Mouse (Mus musculus) liver, embryonic 14.5 days (tissue): ENCODE results near the gene Mctp2.

ENCODE experiments used
- CTCF ChIP-seq: IDR thresholded peaks from 2 replicates; pipeline ENCODE4 v1.5.1; 2016; ENCODE audit warnings: antibody characterized with exemption, low read depth, control low read depth
- EP300 ChIP-seq: IDR thresholded peaks from 2 replicates; pipeline ENCODE4 v1.6.1; 2016; ENCODE audit warnings: antibody characterized with exemption, low read depth

DNA sequence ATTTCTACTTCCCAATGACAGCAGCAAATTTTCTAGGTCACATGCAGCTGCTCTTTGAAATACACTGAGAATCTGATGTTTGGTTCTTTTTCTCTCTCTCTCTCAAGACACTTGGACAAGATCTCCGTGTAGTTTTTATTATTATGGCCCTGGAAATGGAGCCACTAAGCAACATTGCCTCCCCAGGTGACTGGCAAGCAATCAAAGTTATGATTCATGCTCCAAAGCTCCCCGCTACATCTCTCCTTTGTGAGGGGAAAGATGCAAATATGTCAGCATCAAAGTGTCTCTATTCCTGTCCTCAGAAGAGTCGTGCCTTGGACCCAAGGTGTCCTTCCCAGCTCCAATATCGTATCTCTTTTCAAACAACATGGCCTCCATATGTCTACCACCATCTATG, 14.5 kb upstream of the Mctp2 start:
- no peak for TF ChIP-seq EP300
- TF ChIP-seq CTCF, result no peak
